8 mouse cellular contexts compared by ENCODE assay signal in genomic region chr13:48731046-48731996, GRCm38 (mm10).
A peak's percentile ranks its signal among the peaks of the same experiment; 100 is the strongest.
DNase-seq lines count a peak whose midpoint lies in the region; ATAC-seq and TF ChIP-seq lines count a peak whose summit lies in the region.

No protein-coding gene starts in this region.

- no peak overlapping the region for H3K27ac ChIP-seq in heart, embryonic 11.5 days (ENCODE audit: low read depth, low read length)
- no peak overlapping the region for H3K27ac ChIP-seq in limb, embryonic 13.5 days
- no peak overlapping the region for H3K27ac ChIP-seq in midbrain, postnatal 0 days (ENCODE audit: low read depth, low read length)

- H3K36me3 ChIP-seq in heart, embryonic 11.5 days (ENCODE audit: control insufficient read depth, insufficient read depth, low read length) = no peaks in the 10 kb centered on the region
- H3K36me3 ChIP-seq in limb, embryonic 13.5 days = no peaks in the 10 kb centered on the region
- H3K36me3 ChIP-seq in midbrain, postnatal 0 days (ENCODE audit: insufficient read depth, low read length) = no peaks in the 10 kb centered on the region

- TF ChIP-seq CTCF in midbrain, postnatal 0 days (IDR thresholded peaks at IDR 0.05) = peak; percentile 21; the same call in 1 of the 2 replicates

- peaks cover 64% of the 10 kb centered on the region for H3K27me3 ChIP-seq in heart, embryonic 11.5 days (ENCODE audit: control insufficient read depth, insufficient read depth, low read length)
- H3K27me3 ChIP-seq in limb, embryonic 13.5 days = peaks cover 94% of the 10 kb centered on the region
- peaks cover 28% of the 10 kb centered on the region for H3K27me3 ChIP-seq in midbrain, postnatal 0 days (ENCODE audit: insufficient read depth, low read length)

- peak overlapping the region; percentile 69 for H3K4me2 ChIP-seq in heart, embryonic 11.5 days
- peak overlapping the region; percentile 66 for H3K4me2 ChIP-seq in limb, embryonic 13.5 days (replicated peaks)
- peak overlapping the region; percentile 54 for H3K4me2 ChIP-seq in midbrain, postnatal 0 days (ENCODE audit: low read depth, low read length, poor library complexity, severe bottlenecking)

- no peak for ATAC-seq in heart, embryonic 11.5 days (replicated peaks; ENCODE audit: insufficient number of reproducible peaks, low FRiP score, low TSS enrichment)
- no peak for ATAC-seq in limb, embryonic 13.5 days (ENCODE audit: low FRiP score, low read depth)
- ATAC-seq in midbrain, postnatal 0 days (ENCODE audit: low FRiP score) = no peak

- H3K9me3 ChIP-seq in heart, embryonic 11.5 days (replicated peaks; ENCODE audit: control insufficient read depth, low read length) = no peaks in the 10 kb centered on the region
- no peaks in the 10 kb centered on the region for H3K9me3 ChIP-seq in limb, embryonic 13.5 days
- no peaks in the 10 kb centered on the region for H3K9me3 ChIP-seq in midbrain, postnatal 0 days (ENCODE audit: low read length)

- peak overlapping the region; percentile 40 for H3K4me3 ChIP-seq in heart, embryonic 11.5 days (ENCODE audit: low read depth, low read length)
- peak overlapping the region; percentile 37 for H3K4me3 ChIP-seq in limb, embryonic 13.5 days
- peak overlapping the region; percentile 32 for H3K4me3 ChIP-seq in midbrain, postnatal 0 days (ENCODE audit: low read depth, low read length)

- peaks cover 25% of the 10 kb centered on the region for H3K4me1 ChIP-seq in heart, embryonic 11.5 days (ENCODE audit: control insufficient read depth, insufficient read depth, low read length)
- H3K4me1 ChIP-seq in limb, embryonic 13.5 days = peaks cover 42% of the 10 kb centered on the region
- no peaks in the 10 kb centered on the region for H3K4me1 ChIP-seq in midbrain, postnatal 0 days (ENCODE audit: insufficient read depth, low read length)

- peak; percentile 35 to 51 for DNase-seq in cerebellum, postnatal 10 days
- DNase-seq in cerebellum, postnatal 4 days (ENCODE audit: low spot score in 2 of 2) = no peak
- peak; percentile 5 for DNase-seq in WW6 (ENCODE audit: low read depth, low spot score)
- peak; percentile 11 for DNase-seq in midbrain, postnatal 0 days (ENCODE audit: low spot score)
- DNase-seq in left cerebral cortex, adult 11 months (ENCODE audit: low spot score) = no peak
- no peak for DNase-seq in right cerebral cortex, postnatal 14 days

- 1% methylated on average over 48 of the region's 51 CpGs for WGBS in heart, embryonic 11.5 days (ENCODE audit: insufficient replicate concordance)
- 1% methylated on average over 49 of the region's 51 CpGs for WGBS in limb, embryonic 13.5 days
- WGBS in midbrain, postnatal 0 days = 3% methylated on average over 49 of the region's 51 CpGs

- no peak overlapping the region for H3K9ac ChIP-seq in heart, embryonic 11.5 days (ENCODE audit: low read depth, low read length)
- H3K9ac ChIP-seq in limb, embryonic 13.5 days = peak overlapping the region; percentile 51; the same call in 1 of the 2 replicates
- H3K9ac ChIP-seq in midbrain, postnatal 0 days (replicated peaks; ENCODE audit: low read length, poor library complexity, severe bottlenecking) = peak overlapping the region; percentile 44; the same call in 1 of the 2 replicates

Comparison
In these comparisons a context has a peak if more than half of its experiments do, and no peak if none do; other contexts are left out.
1. DNase-seq: peak in cerebellum, postnatal 10 days (2 of 2), WW6 (single experiment) and midbrain, postnatal 0 days (single experiment); none in cerebellum, postnatal 4 days (0 of 2), left cerebral cortex, adult 11 months (single experiment) and right cerebral cortex, postnatal 14 days (single experiment).
2. Peak in every context shown above with its lines, with median percentiles within 50 percentile points of each other: H3K4me2 ChIP-seq and H3K4me3 ChIP-seq.